ENCODE assay signal across 8 mouse cellular contexts in the genomic region with DNA sequence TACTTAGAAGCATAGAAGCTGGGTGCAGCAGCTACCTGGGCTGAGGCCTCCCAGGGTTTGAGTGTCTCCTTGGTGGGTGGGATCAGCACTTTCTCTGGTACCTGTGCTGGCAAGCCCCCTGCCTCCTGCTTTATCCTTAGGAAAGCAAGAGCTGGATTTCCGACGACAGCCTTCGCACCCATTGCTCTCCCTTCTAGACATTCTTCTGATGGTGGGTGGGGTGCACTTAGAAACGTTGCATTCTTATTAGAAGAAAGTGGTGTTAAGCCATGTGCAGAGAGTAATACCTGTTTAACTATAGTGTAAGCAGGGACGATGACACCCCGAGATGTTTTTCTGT. TPM values are rescaled to one million over a fixed set of nuclear protein-coding genes. Genes with fewer than 3 reads are reported as not detected.
DNase-seq lines count a peak whose midpoint lies in the region; ATAC-seq and TF ChIP-seq lines count a peak whose summit lies in the region.

No protein-coding gene starts in this region.

- H3K4me3 ChIP-seq in liver, adult 2 months (ENCODE audit: insufficient read depth, low read depth, low read length) = peak overlapping the region; percentile 99
- peak overlapping the region; percentile 96 for H3K4me3 ChIP-seq in forebrain, embryonic 11.5 days (ENCODE audit: low read depth, low read length)
- H3K4me3 ChIP-seq in limb, embryonic 10.5 days = peak overlapping the region; percentile 99
- peak overlapping the region; percentile 79 for H3K4me3 ChIP-seq in neural tube, embryonic 14.5 days (ENCODE audit: low read depth, low read length)
- no peak overlapping the region for H3K4me3 ChIP-seq in thymus, adult 2 months (ENCODE audit: control insufficient read depth, insufficient read depth, low read length)

- H3K9ac ChIP-seq in liver, adult 2 months (ENCODE audit: low read depth, low read length) = peak overlapping the region; percentile 98
- H3K9ac ChIP-seq in forebrain, embryonic 11.5 days (ENCODE audit: low read length) = peak overlapping the region; percentile 98
- no peak overlapping the region; the same call in 1 of the 2 replicates for H3K9ac ChIP-seq in neural tube, embryonic 14.5 days (replicated peaks; ENCODE audit: low read depth, low read length)

- no peak for ATAC-seq in forebrain, embryonic 11.5 days (replicated peaks; ENCODE audit: low FRiP score)
- ATAC-seq in neural tube, embryonic 14.5 days (ENCODE audit: low read depth) = no peak
- no peak for ATAC-seq in activated CD4-positive, CD25-positive, alpha-beta regulatory T cell, adult 4 months

- no peaks in the 10 kb centered on the region for H3K27me3 ChIP-seq in liver, adult 2 months (ENCODE audit: control insufficient read depth, insufficient read depth, low read length)
- no peaks in the 10 kb centered on the region for H3K27me3 ChIP-seq in forebrain, embryonic 11.5 days (ENCODE audit: control insufficient read depth, insufficient read depth, low read length)
- peaks cover 5% of the 10 kb centered on the region; the same call in 1 of the 2 replicates for H3K27me3 ChIP-seq in limb, embryonic 10.5 days (ENCODE audit: low read depth, poor library complexity, severe bottlenecking)
- no peaks in the 10 kb centered on the region for H3K27me3 ChIP-seq in neural tube, embryonic 14.5 days (ENCODE audit: control insufficient read depth, insufficient read depth, low read length)
- H3K27me3 ChIP-seq in thymus, adult 2 months (ENCODE audit: control insufficient read depth, insufficient read depth, low read length) = no peaks in the 10 kb centered on the region

- H3K27ac ChIP-seq in liver, adult 2 months (replicated peaks; ENCODE audit: insufficient read depth, low read depth, low read length) = peak overlapping the region; percentile 93
- H3K27ac ChIP-seq in forebrain, embryonic 11.5 days (ENCODE audit: low read depth, low read length) = no peak overlapping the region
- peak overlapping the region; percentile 98; the same call in 1 of the 2 replicates for H3K27ac ChIP-seq in limb, embryonic 10.5 days
- no peak overlapping the region for H3K27ac ChIP-seq in neural tube, embryonic 14.5 days (ENCODE audit: low read depth, low read length)
- H3K27ac ChIP-seq in thymus, adult 2 months (ENCODE audit: control insufficient read depth, insufficient read depth, low read length) = no peak overlapping the region

- WGBS in liver, adult 2 months = 14% methylated on average over 6 of the region's 6 CpGs
- WGBS in forebrain, embryonic 11.5 days = 18% methylated on average over 6 of the region's 6 CpGs
- WGBS in limb, embryonic 10.5 days = 29% methylated on average over 6 of the region's 6 CpGs
- 30% methylated on average over 6 of the region's 6 CpGs for WGBS in neural tube, embryonic 14.5 days
- WGBS in thymus, adult 2 months = 92% methylated on average over 6 of the region's 6 CpGs

- no peak for TF ChIP-seq POLR2A in liver, adult 2 months (IDR thresholded peaks at IDR 0.05; ENCODE audit: extremely low read depth, insufficient read depth, low read length)
- TF ChIP-seq POLR2A in thymus, adult 2 months (IDR thresholded peaks at IDR 0.05; ENCODE audit: control insufficient read depth, extremely low read depth, insufficient read depth, low read length, poor library complexity) = no peak

- TF ChIP-seq CTCF in liver, adult 2 months (IDR thresholded peaks at IDR 0.05; ENCODE audit: low read depth, low read length) = no peak
- TF ChIP-seq CTCF in thymus, adult 2 months (IDR thresholded peaks at IDR 0.05; ENCODE audit: borderline replicate concordance, control insufficient read depth, extremely low read depth, insufficient read depth, low read length, poor library complexity) = no peak

- peaks cover 42% of the 10 kb centered on the region for H3K36me3 ChIP-seq in liver, adult 2 months (ENCODE audit: control insufficient read depth, insufficient read depth, low read length)
- H3K36me3 ChIP-seq in forebrain, embryonic 11.5 days (ENCODE audit: control insufficient read depth, insufficient read depth, low read length) = peaks cover 3% of the 10 kb centered on the region; the same call in 1 of the 2 replicates
- peaks cover 39% of the 10 kb centered on the region for H3K36me3 ChIP-seq in limb, embryonic 10.5 days
- no peaks in the 10 kb centered on the region for H3K36me3 ChIP-seq in neural tube, embryonic 14.5 days (ENCODE audit: control insufficient read depth, insufficient read depth, low read length)
- no peaks in the 10 kb centered on the region for H3K36me3 ChIP-seq in thymus, adult 2 months (ENCODE audit: control insufficient read depth, insufficient read depth, low read length)

- peak overlapping the region; percentile 83 for H3K4me2 ChIP-seq in forebrain, embryonic 11.5 days (ENCODE audit: low read depth, low read length, severe bottlenecking)
- peak overlapping the region; percentile 83 for H3K4me2 ChIP-seq in neural tube, embryonic 14.5 days (ENCODE audit: low read depth, low read length)

- H3K79me2 ChIP-seq in liver, adult 2 months (ENCODE audit: control insufficient read depth, insufficient read depth, low read length) = peaks cover 47% of the 10 kb centered on the region

- H3K4me1 ChIP-seq in liver, adult 2 months (ENCODE audit: control insufficient read depth, insufficient read depth, low read length) = peaks cover 25% of the 10 kb centered on the region
- peaks cover 16% of the 10 kb centered on the region for H3K4me1 ChIP-seq in forebrain, embryonic 11.5 days (replicated peaks; ENCODE audit: control insufficient read depth, insufficient read depth, low read length)
- H3K4me1 ChIP-seq in limb, embryonic 10.5 days = peaks cover 67% of the 10 kb centered on the region
- peaks cover 13% of the 10 kb centered on the region for H3K4me1 ChIP-seq in neural tube, embryonic 14.5 days (ENCODE audit: control insufficient read depth, insufficient read depth, low read length)
- 0 out of 2 replicates have a peak, but pooled peaks cover 2% of the 10 kb centered on the region for H3K4me1 ChIP-seq in thymus, adult 2 months (replicated peaks; ENCODE audit: control insufficient read depth, insufficient read depth, low read length)

- DNase-seq in liver, adult 2 months (ENCODE audit: extremely low read depth, low read depth, low spot score) = no peak
- DNase-seq in liver = no peak
- DNase-seq in forebrain, embryonic 11.5 days (ENCODE audit: low spot score) = no peak
- DNase-seq in limb, embryonic 10.5 days (ENCODE audit: low spot score) = peak; percentile 34
- no peak for DNase-seq in thymus, adult 2 months
- DNase-seq in right cerebral cortex, postnatal 14 days = no peak

- no peaks in the 10 kb centered on the region for H3K9me3 ChIP-seq in forebrain, embryonic 11.5 days (ENCODE audit: control insufficient read depth, low read length)
- H3K9me3 ChIP-seq in limb, embryonic 10.5 days (replicated peaks) = no peaks in the 10 kb centered on the region
- no peaks in the 10 kb centered on the region for H3K9me3 ChIP-seq in neural tube, embryonic 14.5 days (ENCODE audit: control insufficient read depth, low read length)

RNA-seq across cellular contexts. Expression of a gene that starts 2.4 kb away (rescaled TPM):
- 64.1 and 81.1 TPM in 2 replicates for total RNA-seq in liver, adult 2 months (2014; rRNA removed)
- polyA plus RNA-seq in liver, adult 2 months (2012; rRNA removed) = 81.0 and 84.2 TPM in 2 replicates
- 69.9 and 71.6 TPM in 2 replicates for polyA plus RNA-seq in forebrain, embryonic 11.5 days (2014; fragmentation: Nextera tagmentation; extraction: Ambion mirVana)
- 58.9 and 75.2 TPM in 2 replicates for polyA plus RNA-seq in limb, embryonic 10.5 days (2016; fragmentation: Nextera tagmentation; extraction: Ambion mirVana)
- polyA plus RNA-seq in neural tube, embryonic 14.5 days (2014; fragmentation: Nextera tagmentation; extraction: Ambion mirVana) = 58.5 and 67.0 TPM in 2 replicates
- polyA plus RNA-seq in activated CD4-positive, CD25-positive, alpha-beta regulatory T cell, adult 4 months (2017; shearing (Covaris generic)) = not detected
- 20.1 and 23.3 TPM in 2 replicates for polyA plus RNA-seq in thymus, adult 2 months (2012; rRNA removed)

RNA-seq across cellular contexts. Expression of a gene that starts 49.8 kb away (rescaled TPM):
- total RNA-seq in liver, adult 2 months (2014; rRNA removed) = 21.3 and 24.9 TPM in 2 replicates
- 8.2 and 11.3 TPM in 2 replicates for polyA plus RNA-seq in liver, adult 2 months (2012; rRNA removed)
- 2.5 and 3.3 TPM in 2 replicates for polyA plus RNA-seq in forebrain, embryonic 11.5 days (2014; fragmentation: Nextera tagmentation; extraction: Ambion mirVana)
- polyA plus RNA-seq in limb, embryonic 10.5 days (2016; fragmentation: Nextera tagmentation; extraction: Ambion mirVana) = 0.36 and 0.39 TPM in 2 replicates
- polyA plus RNA-seq in neural tube, embryonic 14.5 days (2014; fragmentation: Nextera tagmentation; extraction: Ambion mirVana) = 15.6 and 16.2 TPM in 2 replicates
- polyA plus RNA-seq in activated CD4-positive, CD25-positive, alpha-beta regulatory T cell, adult 4 months (2017; shearing (Covaris generic)) = under 1 TPM in 1 of 2 experiments, not detected in 1; 0.07 TPM
- polyA plus RNA-seq in thymus, adult 2 months (2012; rRNA removed) = 0.89 and 1.7 TPM in 2 replicates

Comparison
In these comparisons a context has a peak if more than half of its experiments do, and no peak if none do; other contexts are left out.
1. H3K27ac ChIP-seq: peak in liver, adult 2 months (single experiment) and limb, embryonic 10.5 days (single experiment); none in forebrain, embryonic 11.5 days (single experiment), neural tube, embryonic 14.5 days (single experiment) and thymus, adult 2 months (single experiment).
2. RNA of a gene that starts 2.4 kb away (polyA plus RNA-seq): 81.0 to 84.2 TPM in liver, adult 2 months, 58.9 to 75.2 TPM in limb, embryonic 10.5 days, 69.9 to 71.6 TPM in forebrain, embryonic 11.5 days, 58.5 to 67.0 TPM in neural tube, embryonic 14.5 days and 20.1 to 23.3 TPM in thymus, adult 2 months; not detected in activated CD4-positive, CD25-positive, alpha-beta regulatory T cell, adult 4 months; every median in the first group is over 10 times any median in the second.